Comparison of ENCODE assay signal across 9 mouse cellular contexts in the genomic region with DNA sequence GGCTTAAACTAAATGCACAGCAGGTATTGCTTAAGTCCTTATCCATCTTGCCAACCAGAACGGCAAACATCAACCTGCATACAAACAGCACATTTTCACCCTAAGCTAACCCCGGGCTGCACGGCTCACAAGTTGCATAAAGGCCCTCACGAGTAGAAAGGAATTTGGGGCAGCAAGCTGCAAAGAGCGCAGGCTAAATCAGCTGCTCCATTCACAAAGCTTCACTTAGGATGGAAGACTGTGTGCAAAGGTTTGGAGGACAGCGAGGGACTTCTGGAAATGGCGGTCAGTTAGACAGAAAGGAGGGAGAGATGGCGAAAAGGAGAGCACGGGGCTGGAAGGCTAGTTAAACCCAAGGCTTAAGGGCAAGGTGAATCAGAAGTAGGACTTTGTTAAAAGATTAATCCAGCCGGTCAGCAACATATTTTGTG. TPM values are rescaled to one million over a fixed set of nuclear protein-coding genes. Genes with fewer than 3 reads are reported as not detected.
DNase-seq lines count a peak whose midpoint lies in the region; ATAC-seq and TF ChIP-seq lines count a peak whose summit lies in the region.
"Had no signal": no experiment of that assay in that cellular context is flagged by ENCODE, and none has a peak within 500 bp of the region (broad histone marks: within the 10 kb centered on the region; RNA-seq: fewer than 3 reads in every experiment).

No protein-coding gene starts in this region.

- no peak for TF ChIP-seq CTCF in heart, adult 2 months (IDR thresholded peaks at IDR 0.05)

- no peaks in the 10 kb centered on the region for H3K9me3 ChIP-seq in forebrain, embryonic 15.5 days
- no peaks in the 10 kb centered on the region for H3K9me3 ChIP-seq in kidney, embryonic 16.5 days (ENCODE audit: low read length)

- ATAC-seq in forebrain, embryonic 15.5 days (replicated peaks): no peak
- peak; percentile 42 for ATAC-seq in kidney, embryonic 16.5 days (ENCODE audit: low FRiP score, low TSS enrichment)
- no peak for ATAC-seq in CD4-positive, CD25-positive, alpha-beta regulatory T cell, adult 4 months
- ATAC-seq in cerebellum, adult (ENCODE audit: insufficient number of reproducible peaks, low FRiP score, low TSS enrichment): no peak

- peak overlapping the region; percentile 93 for H3K27ac ChIP-seq in heart, adult 2 months
- no peak overlapping the region for H3K27ac ChIP-seq in forebrain, embryonic 15.5 days (replicated peaks)
- H3K27ac ChIP-seq in kidney, embryonic 16.5 days (ENCODE audit: low read length): peak overlapping the region; percentile 92

- no peak for TF ChIP-seq EP300 in heart, adult 2 months (IDR thresholded peaks at IDR 0.05; ENCODE audit: insufficient read depth, low read depth, low read length)

- no peaks in the 10 kb centered on the region for H3K27me3 ChIP-seq in heart, adult 2 months (ENCODE audit: control insufficient read depth, insufficient read depth, low read length)
- H3K27me3 ChIP-seq in forebrain, embryonic 15.5 days: no peaks in the 10 kb centered on the region
- H3K27me3 ChIP-seq in kidney, embryonic 16.5 days (ENCODE audit: insufficient read depth, low read length): no peaks in the 10 kb centered on the region

- H3K4me3 ChIP-seq in heart, adult 2 months: peak overlapping the region; percentile 28; the same call in 1 of the 2 replicates
- H3K4me3 ChIP-seq in forebrain, embryonic 15.5 days: no peak overlapping the region
- H3K4me3 ChIP-seq in kidney, embryonic 16.5 days (ENCODE audit: low read length): no peak overlapping the region
- H3K4me3 ChIP-seq: megakaryocyte, embryonic 14.5 days had no signal

- no peaks in the 10 kb centered on the region for H3K79me2 ChIP-seq in heart, adult 2 months (replicated peaks; ENCODE audit: control insufficient read depth, insufficient read depth, low read length)

- WGBS in heart, adult 2 months: 57% methylated on average over 10 of the region's 10 CpGs
- WGBS in forebrain, embryonic 15.5 days: 11% methylated on average over 10 of the region's 10 CpGs
- WGBS in kidney, embryonic 16.5 days: 45% methylated on average over 10 of the region's 10 CpGs

- intact Hi-C loops in heart, adult 2 months (cut with DNase I): no loop called here
- intact Hi-C loops in heart, postnatal 25 days (cut with DNase I): no loop called here

- H3K4me2 ChIP-seq in forebrain, embryonic 15.5 days (replicated peaks): peak overlapping the region; percentile 31; the same call in 1 of the 2 replicates
- peak overlapping the region; percentile 51 for H3K4me2 ChIP-seq in kidney, embryonic 16.5 days (replicated peaks; ENCODE audit: low read depth, low read length)

- DNase-seq in heart, adult 2 months: peak in 1 of 2 experiments; percentile 39
- DNase-seq in heart, postnatal 25 days (ENCODE audit: low spot score): no peak
- peak; percentile 34 to 54 for DNase-seq in lung, postnatal 4 days
- DNase-seq in ovary, adult 18-20 months (ENCODE audit: low spot score): no peak

- 0 out of 2 replicates have a peak, but pooled peaks have one; percentile 7 for TF ChIP-seq POLR2A in heart, adult 2 months (IDR thresholded peaks at IDR 0.05; ENCODE audit: insufficient read depth, low read depth, low read length)

- peaks cover 2% of the 10 kb centered on the region for H3K36me3 ChIP-seq in heart, adult 2 months (ENCODE audit: control insufficient read depth, insufficient read depth, low read length)
- no peaks in the 10 kb centered on the region for H3K36me3 ChIP-seq in forebrain, embryonic 15.5 days
- no peaks in the 10 kb centered on the region for H3K36me3 ChIP-seq in kidney, embryonic 16.5 days (ENCODE audit: insufficient read depth, low read length)

- peaks cover 12% of the 10 kb centered on the region for H3K4me1 ChIP-seq in heart, adult 2 months (ENCODE audit: control insufficient read depth, insufficient read depth, low read length)
- peaks cover 34% of the 10 kb centered on the region for H3K4me1 ChIP-seq in forebrain, embryonic 15.5 days
- H3K4me1 ChIP-seq in kidney, embryonic 16.5 days (ENCODE audit: insufficient read depth, low read length): peaks cover 34% of the 10 kb centered on the region

- no peak overlapping the region for H3K9ac ChIP-seq in heart, adult 2 months (ENCODE audit: low read depth, low read length)
- no peak overlapping the region for H3K9ac ChIP-seq in forebrain, embryonic 15.5 days (replicated peaks)
- peak overlapping the region; percentile 18; the same call in 1 of the 2 replicates for H3K9ac ChIP-seq in kidney, embryonic 16.5 days (replicated peaks; ENCODE audit: low read length)

RNA-seq across cellular contexts. Expression of gene Ccdc141, which starts 1.8 kb away (rescaled TPM):
- 100 to 1,000 TPM; 182 to 189 TPM for total RNA-seq in heart, adult 2 months (2021)
- polyA plus RNA-seq in heart, adult 2 months (2012; rRNA removed): 35.6 and 50.8 TPM in 2 replicates
- 100 to 1,000 TPM; 239 to 243 TPM for total RNA-seq in heart, postnatal 25 days (2021)
- 5.2 and 8.2 TPM in 2 replicates for polyA plus RNA-seq in forebrain, embryonic 15.5 days (2015; fragmentation: Nextera tagmentation; extraction: Ambion mirVana)
- polyA plus RNA-seq in kidney, embryonic 16.5 days (2015; fragmentation: Nextera tagmentation; extraction: Ambion mirVana): 10.6 and 11.8 TPM in 2 replicates
- 1 to 10 TPM; 1.6 to 4.8 TPM for polyA plus RNA-seq in CD4-positive, CD25-positive, alpha-beta regulatory T cell, adult 4 months (2017; shearing (Covaris generic))

Comparison
In these comparisons a context has a peak if more than half of its experiments do, and no peak if none do; other contexts are left out.
1. DNase-seq: peak in lung, postnatal 4 days (2 of 2); none in heart, postnatal 25 days (single experiment) and ovary, adult 18-20 months (single experiment).